Comparison of ENCODE assay signal across 12 mouse cellular contexts in genomic region chr11:107734133-107734532, GRCm38 (mm10). TPM values are rescaled to one million over a fixed set of nuclear protein-coding genes. Genes with fewer than 3 reads are reported as not detected.
A peak's percentile ranks its signal among the peaks of the same experiment; 100 is the strongest.
DNase-seq lines count a peak whose midpoint lies in the region; ATAC-seq and TF ChIP-seq lines count a peak whose summit lies in the region.
"Had no signal": no experiment of that assay in that cellular context is flagged by ENCODE, and none has a peak within 500 bp of the region (broad histone marks: within the 10 kb centered on the region; RNA-seq: fewer than 3 reads in every experiment).

No protein-coding gene starts in this region.

- no peak overlapping the region for H3K4me2 ChIP-seq in lung, embryonic 14.5 days
- no peak overlapping the region for H3K4me2 ChIP-seq in forebrain, embryonic 12.5 days
- H3K4me2 ChIP-seq in hindbrain, embryonic 13.5 days: no peak overlapping the region
- H3K4me2 ChIP-seq: lung, embryonic 15.5 days had no signal

- TF ChIP-seq CTCF in lung, embryonic 14.5 days (IDR thresholded peaks at IDR 0.05; ENCODE audit: low read depth): peak; percentile 36; the same call in 1 of the 2 replicates
- TF ChIP-seq CTCF in lung, adult 2 months (IDR thresholded peaks at IDR 0.05; ENCODE audit: insufficient read depth, low read length): no peak

- H3K36me3 ChIP-seq in lung, embryonic 14.5 days (ENCODE audit: insufficient read depth): no peaks in the 10 kb centered on the region
- peaks cover 66% of the 10 kb centered on the region for H3K36me3 ChIP-seq in forebrain, embryonic 12.5 days (replicated peaks)
- H3K36me3 ChIP-seq in hindbrain, embryonic 13.5 days: peaks cover 81% of the 10 kb centered on the region
- H3K36me3 ChIP-seq: lung, embryonic 15.5 days had no signal

- peak; percentile 24 for DNase-seq in gastrocnemius, postnatal 14 days
- no peak for DNase-seq in gastrocnemius, adult 8-10 months (ENCODE audit: low spot score in 2 of 2)
- peak; percentile 45 for DNase-seq in lung, embryonic 14.5 days
- DNase-seq in lung, adult 2 months: no peak
- peak; percentile 61 for DNase-seq in adrenal gland, postnatal 14 days
- DNase-seq in lung, postnatal 25 days (ENCODE audit: low spot score): peak; percentile 5
- DNase-seq: gastrocnemius, postnatal 36 days had no signal

- no peak overlapping the region for H3K27ac ChIP-seq in lung, embryonic 14.5 days (ENCODE audit: low read depth)
- no peak overlapping the region for H3K27ac ChIP-seq in forebrain, embryonic 12.5 days
- no peak overlapping the region for H3K27ac ChIP-seq in hindbrain, embryonic 13.5 days
- H3K27ac ChIP-seq: lung, embryonic 15.5 days had no signal

- H3K4me3 ChIP-seq in lung, embryonic 14.5 days (ENCODE audit: low read depth, low read length): no peak overlapping the region
- no peak overlapping the region for H3K4me3 ChIP-seq in lung, adult 2 months (replicated peaks; ENCODE audit: extremely low read depth, low read depth, low read length)
- H3K4me3 ChIP-seq in forebrain, embryonic 12.5 days (replicated peaks): no peak overlapping the region
- no peak overlapping the region for H3K4me3 ChIP-seq in hindbrain, embryonic 13.5 days
- H3K4me3 ChIP-seq: lung, embryonic 15.5 days had no signal

- no peak for TF ChIP-seq POLR2A in lung, adult 2 months (IDR thresholded peaks at IDR 0.05; ENCODE audit: borderline replicate concordance, extremely low read depth, low read depth, low read length)

- WGBS in lung, embryonic 14.5 days: 70% methylated on average over 7 of the region's 7 CpGs
- WGBS in lung, adult 2 months: 47% methylated on average over 7 of the region's 7 CpGs
- 86% methylated on average over 7 of the region's 7 CpGs for WGBS in forebrain, embryonic 12.5 days
- 84% methylated on average over 7 of the region's 7 CpGs for WGBS in hindbrain, embryonic 13.5 days

- no peaks in the 10 kb centered on the region for H3K27me3 ChIP-seq in lung, embryonic 14.5 days (ENCODE audit: insufficient read depth, low read length)
- H3K27me3 ChIP-seq in forebrain, embryonic 12.5 days: no peaks in the 10 kb centered on the region
- no peaks in the 10 kb centered on the region for H3K27me3 ChIP-seq in hindbrain, embryonic 13.5 days
- H3K27me3 ChIP-seq: lung, embryonic 15.5 days had no signal

- no peaks in the 10 kb centered on the region for H3K4me1 ChIP-seq in lung, embryonic 14.5 days (ENCODE audit: insufficient read depth)
- no peaks in the 10 kb centered on the region for H3K4me1 ChIP-seq in lung, adult 2 months (ENCODE audit: control insufficient read depth, insufficient read depth, low read length)
- no peaks in the 10 kb centered on the region for H3K4me1 ChIP-seq in forebrain, embryonic 12.5 days
- H3K4me1 ChIP-seq in hindbrain, embryonic 13.5 days (replicated peaks): peaks cover 5% of the 10 kb centered on the region
- H3K4me1 ChIP-seq: lung, embryonic 15.5 days had no signal

- intact Hi-C loops in gastrocnemius, postnatal 14 days (cut with DNase I; ENCODE audit: low total_unique reads): no loop called here

- H3K9ac ChIP-seq in lung, embryonic 14.5 days: no peak overlapping the region
- no peak overlapping the region for H3K9ac ChIP-seq in forebrain, embryonic 12.5 days
- H3K9ac ChIP-seq in hindbrain, embryonic 13.5 days: no peak overlapping the region
- H3K9ac ChIP-seq: lung, embryonic 15.5 days had no signal

- no peak for ATAC-seq in lung, embryonic 14.5 days (ENCODE audit: insufficient read depth)
- no peak for ATAC-seq in forebrain, embryonic 12.5 days (ENCODE audit: low FRiP score)
- ATAC-seq in hindbrain, embryonic 13.5 days (ENCODE audit: low FRiP score): no peak

- no peaks in the 10 kb centered on the region for H3K9me3 ChIP-seq in lung, embryonic 14.5 days (ENCODE audit: low read depth, low read length)
- H3K9me3 ChIP-seq in forebrain, embryonic 12.5 days: no peaks in the 10 kb centered on the region
- no peaks in the 10 kb centered on the region for H3K9me3 ChIP-seq in hindbrain, embryonic 13.5 days
- H3K9me3 ChIP-seq: lung, embryonic 15.5 days had no signal

RNA-seq across cellular contexts. Expression of gene Cacng1, which starts 17.8 kb away (rescaled TPM):
- 100 to 1,000 TPM; 332 to 394 TPM for total RNA-seq in gastrocnemius, postnatal 14 days (2021)
- 100 to 1,000 TPM; 352 to 401 (median 391) TPM for total RNA-seq in gastrocnemius, adult 8-10 months (2022)
- polyA plus RNA-seq in lung, embryonic 14.5 days (2014; fragmentation: Nextera tagmentation; extraction: Ambion mirVana): 0.15 and 0.20 TPM in 2 replicates
- 19.3 TPM in 1 of 2 replicates, not detected in the other for polyA plus RNA-seq in lung, adult 2 months (2012; rRNA removed)
- 0.26 TPM in 1 of 2 replicates, not detected in the other for total RNA-seq in adrenal gland, postnatal 14 days (2021)
- 0.26 TPM in 1 of 2 replicates, not detected in the other for polyA plus RNA-seq in forebrain, embryonic 12.5 days (2016; fragmentation: Nextera tagmentation; extraction: Ambion mirVana)
- 0.31 and 0.35 TPM in 2 replicates for polyA plus RNA-seq in hindbrain, embryonic 13.5 days (2015; fragmentation: Nextera tagmentation; extraction: Ambion mirVana)
- total RNA-seq: common myeloid progenitor, adult 5-6 weeks; neutrophil, adult 5-6 weeks had no signal
- polyA plus RNA-seq: lung, embryonic 15.5 days had no signal

Comparison
In these comparisons a context has a peak if more than half of its experiments do, and no peak if none do; other contexts are left out.
1. DNase-seq: peak in gastrocnemius, postnatal 14 days (single experiment), lung, embryonic 14.5 days (single experiment), adrenal gland, postnatal 14 days (single experiment) and lung, postnatal 25 days (single experiment); none in gastrocnemius, adult 8-10 months (0 of 2) and lung, adult 2 months (single experiment).